Mouse (Mus musculus) frontal cortex, postnatal 10 days (tissue): ENCODE data around the gene Timp4.

Source experiments
- DNase-seq, 2 experiments: peaks; one replicate each; pipeline ENCODE4 v3.0.0; 2022; ENCODE audit warnings: low spot score in 2 of 2, mixed read lengths in 1 of 2

Timp4 gene

GRCm38 (mm10) chr6:115255171-115255570, 3.2 kb upstream of the Timp4 start:
- DNase-seq = no peak

DNA sequence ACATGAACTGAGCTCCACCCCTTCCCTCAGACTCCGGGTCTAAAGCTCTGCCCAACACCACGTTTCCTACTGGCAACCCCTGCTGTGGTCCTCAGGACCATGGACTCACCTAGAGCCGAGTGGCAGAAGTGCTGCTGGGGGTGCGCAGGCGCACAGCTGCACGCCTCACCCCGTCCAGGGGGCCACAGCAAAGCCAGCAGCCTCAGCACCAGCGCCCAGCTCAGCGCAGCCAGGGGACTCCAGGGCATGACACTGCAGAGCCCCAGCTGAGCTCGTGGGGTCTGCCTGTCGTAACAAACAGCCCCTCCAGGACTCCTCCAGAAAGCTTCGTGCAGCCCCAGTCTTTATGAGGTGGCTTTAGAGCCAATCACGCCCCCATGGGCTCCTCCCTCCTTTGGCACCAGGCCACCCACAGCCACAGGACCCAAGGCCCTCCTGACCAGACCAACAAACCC, 447 bp downstream of the Timp4 start:
- peak; percentile 40 to 45 for DNase-seq

GRCm38 (mm10) chr6:115245500-115246058, 6.4 kb downstream of the Timp4 start:
- no peak for DNase-seq

DNA sequence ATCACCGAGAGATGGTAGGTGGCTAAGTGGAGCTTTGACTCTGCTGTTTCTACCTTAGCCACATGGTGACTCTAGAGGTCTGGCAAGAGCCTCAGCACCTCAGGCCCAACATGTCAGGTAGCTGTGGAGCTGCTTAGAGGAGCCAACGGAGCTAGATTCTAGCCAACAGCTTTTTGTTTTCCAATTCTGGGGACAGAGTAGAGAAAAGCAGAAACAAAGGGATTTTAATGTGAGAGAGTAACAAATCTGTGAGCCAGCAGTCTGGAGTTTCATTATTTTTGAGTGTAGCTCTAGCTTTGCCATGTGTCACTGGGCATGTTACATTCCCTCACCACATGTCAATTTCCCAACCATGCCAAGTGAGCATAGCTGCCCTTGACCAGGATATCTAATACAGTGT, 7.8 kb downstream of the Timp4 start:
- DNase-seq = no peak

- no peak for DNase-seq
Observed at GRCm38 (mm10) chr6:115241939-115242338, 10.1 kb downstream of the Timp4 start.

- peak in 1 of 2 experiments; percentile 2 for DNase-seq
Observed at GRCm38 (mm10) chr6:115241131-115241699, 10.8 kb downstream of the Timp4 start.

DNA sequence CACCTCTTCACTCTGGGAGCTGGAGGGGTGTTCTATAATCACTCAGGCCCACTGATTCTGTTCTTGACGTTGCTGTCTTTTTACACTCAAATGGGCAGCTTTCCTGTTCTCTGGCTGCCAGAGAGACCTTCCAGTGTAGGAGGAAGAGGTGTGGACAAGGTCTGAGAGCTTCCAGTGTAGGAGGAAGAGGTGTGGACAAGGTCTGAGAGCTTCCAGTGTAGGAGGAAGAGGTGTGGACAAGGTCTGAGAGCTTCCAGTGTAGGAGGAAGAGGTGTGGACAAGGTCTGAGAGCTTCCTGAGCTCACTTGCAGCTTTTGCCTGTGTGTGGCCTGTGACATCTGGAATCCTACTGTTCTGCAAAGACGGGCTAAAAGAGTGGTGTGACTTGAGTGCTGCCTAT, 11.6 kb downstream of the Timp4 start:
- peak in 1 of 2 experiments; percentile 0 for DNase-seq

DNA sequence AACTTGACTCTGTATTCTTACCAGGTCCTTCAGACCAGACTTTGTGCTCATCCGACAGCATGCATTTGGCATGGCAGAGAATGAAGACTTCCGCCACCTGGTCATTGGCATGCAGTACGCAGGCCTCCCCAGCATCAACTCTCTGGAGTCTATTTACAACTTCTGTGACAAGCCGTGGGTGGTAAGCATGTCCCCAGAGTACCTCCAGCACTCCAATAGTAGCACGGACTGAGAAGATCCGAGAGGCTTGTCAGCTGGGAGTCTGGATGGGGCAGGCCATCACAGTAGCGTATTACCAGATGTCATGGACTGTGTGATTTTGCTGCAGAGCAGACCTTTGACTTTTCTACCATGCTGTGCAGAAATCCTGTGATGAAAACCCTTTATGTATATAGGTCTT, 12.7 kb downstream of the Timp4 start:
- peak in 1 of 2 experiments; percentile 29 for DNase-seq

- DNase-seq = no peak
Observed at GRCm38 (mm10) chr6:115238031-115239027, 13.7 kb downstream of the Timp4 start.

GRCm38 (mm10) chr6:115232562-115232961, 19.4 kb downstream of the Timp4 start:
- no peak for DNase-seq

DNA sequence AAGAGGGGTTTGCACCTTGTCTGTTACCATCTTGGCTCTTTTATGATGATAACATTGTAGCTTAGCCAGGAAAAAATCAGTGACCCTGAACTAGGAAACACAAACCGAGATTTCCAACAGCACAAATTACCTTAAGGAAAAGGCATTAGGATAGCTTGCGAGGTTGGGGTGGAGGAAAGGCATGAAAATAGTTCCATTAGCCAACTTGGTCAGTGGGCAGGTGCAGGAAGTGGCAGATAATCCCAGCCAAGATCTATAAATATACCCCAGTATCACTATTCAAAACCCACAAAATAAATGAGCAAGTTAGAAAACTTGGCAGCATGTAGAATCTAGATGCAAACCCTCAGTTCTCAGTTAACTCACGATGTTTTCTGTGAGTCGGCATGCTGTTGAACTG, 20.2 kb downstream of the Timp4 start:
- DNase-seq = no peak

- DNase-seq = no peak
Observed at GRCm38 (mm10) chr6:115230557-115230956, 21.4 kb downstream of the Timp4 start.

DNA sequence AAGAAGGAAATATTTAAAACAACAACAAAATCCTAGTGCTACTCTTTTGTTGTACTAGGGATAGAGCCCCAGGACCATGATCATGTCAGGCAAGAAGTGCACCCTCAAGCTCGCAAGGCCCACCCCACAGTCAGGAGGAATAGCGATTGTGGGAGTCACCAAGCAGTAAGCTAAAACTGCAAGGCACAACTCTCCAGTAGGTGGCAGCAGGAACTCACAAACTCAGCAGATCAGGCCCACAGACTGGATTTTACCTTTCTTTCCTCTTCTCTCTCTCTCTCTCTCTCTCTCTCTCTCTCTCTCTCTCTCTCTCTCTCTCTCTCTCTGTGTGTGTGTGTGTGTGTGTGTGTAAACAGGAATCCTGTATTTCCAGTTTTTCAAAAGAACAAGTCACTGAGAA, 24.5 kb downstream of the Timp4 start:
- peak; percentile 57 to 78 for DNase-seq

DNA sequence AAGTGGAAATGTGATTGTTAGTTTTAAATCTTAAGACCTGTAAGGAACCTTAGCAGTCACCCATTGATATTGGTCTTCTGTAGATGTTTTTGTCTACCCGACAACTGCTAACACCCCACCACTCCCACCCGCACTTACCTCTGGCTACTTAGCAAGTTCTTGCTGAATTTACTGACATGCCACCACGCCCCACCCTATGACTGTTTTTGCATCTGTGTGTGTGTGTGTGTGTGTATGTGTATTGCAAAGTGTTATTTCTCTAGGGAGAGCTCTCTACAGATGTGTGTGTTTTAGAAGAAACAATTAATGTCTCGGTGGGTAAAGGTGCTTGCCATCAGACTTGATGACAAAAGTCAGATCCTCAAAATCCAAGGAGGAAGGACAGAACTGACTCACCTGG, 25.0 kb downstream of the Timp4 start, which contains the start of gene Gm17482:
Gene Gm17482, plus strand, starts transcription at position 301 of the 400 bp plus-strand sequence.
- DNase-seq = no peak

- no peak for DNase-seq
Observed at GRCm38 (mm10) chr6:115225519-115225918, 26.5 kb downstream of the Timp4 start.

GRCm38 (mm10) chr6:115221215-115221641, 30.8 kb downstream of the Timp4 start:
- peak in 1 of 2 experiments; percentile 26 for DNase-seq

DNA sequence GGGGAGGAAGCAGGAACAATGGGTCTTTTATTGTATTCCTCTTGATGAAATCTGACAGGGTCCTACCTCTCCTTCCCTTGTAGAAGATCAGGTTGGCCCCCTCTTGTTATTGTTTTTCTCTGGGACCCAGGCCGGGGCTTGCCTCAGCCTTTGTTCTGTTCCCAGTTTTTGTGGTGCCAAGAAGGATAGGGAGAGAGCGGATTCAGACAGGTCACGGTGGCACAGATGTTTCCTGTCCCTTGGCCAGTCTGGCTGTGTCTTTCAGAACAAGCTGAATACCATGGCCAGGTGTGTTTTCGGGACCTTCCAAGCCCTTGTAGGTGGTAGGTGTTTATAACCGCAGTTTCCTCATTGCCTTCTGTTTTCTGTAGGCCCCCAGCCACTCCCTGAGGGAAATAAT, 38.9 kb downstream of the Timp4 start:
- DNase-seq = no peak

DNA sequence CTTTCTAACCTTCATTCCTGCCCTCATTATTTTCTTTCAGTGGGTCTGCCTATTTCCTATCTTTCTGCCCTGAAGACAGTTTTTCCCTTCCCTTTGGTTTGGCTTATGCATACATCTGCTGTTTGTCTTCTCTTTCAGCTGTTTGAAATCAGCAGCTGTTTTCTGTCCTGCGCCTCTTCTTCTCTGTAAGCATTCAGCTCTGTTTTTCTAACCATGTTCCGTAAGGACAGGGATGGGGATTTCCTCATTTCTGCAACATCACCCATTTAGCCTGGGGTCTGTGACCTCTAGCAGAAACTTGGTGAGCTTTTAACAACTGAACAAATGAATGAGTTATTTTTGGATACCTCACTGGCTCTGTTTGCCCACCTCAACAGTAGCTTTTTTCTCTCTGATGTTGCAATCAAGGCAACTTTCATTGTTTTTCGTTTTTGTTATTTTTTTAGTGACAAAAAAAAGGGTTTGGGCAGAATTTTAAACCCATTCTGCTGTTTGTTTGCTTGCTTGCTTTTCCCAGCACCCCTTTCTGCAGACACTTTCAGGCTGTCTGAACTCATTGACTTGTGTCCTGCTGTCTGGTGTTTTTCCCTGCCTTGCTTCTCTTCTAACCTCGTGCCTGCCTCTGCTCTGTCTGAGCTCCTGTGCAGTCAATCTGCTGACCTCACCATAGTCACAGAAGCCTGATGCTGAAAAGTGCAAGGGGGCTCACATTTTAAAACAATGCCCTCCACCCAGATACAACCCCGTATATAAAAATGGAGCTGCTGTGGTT, 39.7 kb downstream of the Timp4 start:
- no peak for DNase-seq

GRCm38 (mm10) chr6:115210820-115211219, 41.2 kb downstream of the Timp4 start:
- DNase-seq = no peak

GRCm38 (mm10) chr6:115210187-115210586, 41.8 kb downstream of the Timp4 start:
- DNase-seq = no peak

- no peak for DNase-seq
Observed at GRCm38 (mm10) chr6:115203029-115203428, 49.0 kb downstream of the Timp4 start.

GRCm38 (mm10) chr6:115200753-115201152, 51.3 kb downstream of the Timp4 start:
- DNase-seq = no peak
